Mouse (Mus musculus) cerebellum, adult 2 months (tissue): ENCODE data around the gene Tns4.

Experiments
- CTCF ChIP-seq: fragments of 200-500 bp; IDR thresholded peaks from 2 replicates; pipeline ENCODE4 v1.5.1; 2011; ENCODE audit warnings: low read depth, mild to moderate bottlenecking, control low read depth, low read length, moderate library complexity, borderline replicate concordance; ENCODE audit not compliant: insufficient read depth
- POLR2A ChIP-seq: fragments of 200-500 bp; IDR thresholded peaks from 2 replicates; pipeline ENCODE4 v1.6.1; 2011; ENCODE audit warnings: low read length, control low read depth, borderline replicate concordance; ENCODE audit not compliant: insufficient read depth

GRCm38 (mm10) chr11:99036254-99036653 lies 52.9 kb downstream of the Tns4 start:
- TF ChIP-seq POLR2A (no peak), CTCF (no peak)
